Mouse (Mus musculus) spleen, adult 2 months (tissue): ENCODE measurements at regions not wholly inside any gene's neighbourhood (a gene's known extent, or its start where the extent isn't known, plus 50 kb on each side); places are given as distances from the start of the nearest gene placed in this dataset.

Experiments
- CTCF ChIP-seq: fragments of 200-500 bp; IDR thresholded peaks from 2 replicates; pipeline ENCODE4 v1.5.1; 2011; ENCODE audit warnings: mild to moderate bottlenecking, inconsistent platforms; ENCODE audit not compliant: insufficient read depth, insufficient read length, insufficient replicate concordance; ENCODE audit errors: extremely low read depth
- POLR2A ChIP-seq: fragments of 200-500 bp; IDR thresholded peaks from 2 replicates; pipeline ENCODE4 v1.6.1; 2011; ENCODE audit warnings: low read depth, low read length, inconsistent platforms

DNA sequence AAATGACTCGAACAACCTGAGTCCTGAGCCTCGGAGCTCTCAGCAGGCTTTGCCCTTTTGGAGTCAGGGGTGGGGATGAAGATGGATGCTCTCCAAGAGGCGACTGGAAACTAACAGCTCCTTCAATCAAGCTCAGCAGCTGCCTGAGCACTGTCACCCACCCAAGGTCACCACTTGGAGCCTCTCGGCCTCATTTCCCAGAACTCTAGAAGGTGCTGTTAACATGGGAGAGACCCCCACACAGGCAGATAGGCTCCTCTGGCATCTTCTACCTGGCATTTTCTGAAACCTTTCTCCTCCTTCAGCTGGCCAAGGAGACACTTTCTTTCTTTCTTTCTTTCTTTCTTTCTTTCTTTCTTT is 67.0 kb upstream of the Noct start:
- TF ChIP-seq POLR2A (no peak), CTCF (no peak)
